Comparison of ENCODE assay signal across 22 mouse cellular contexts in the genomic region with DNA sequence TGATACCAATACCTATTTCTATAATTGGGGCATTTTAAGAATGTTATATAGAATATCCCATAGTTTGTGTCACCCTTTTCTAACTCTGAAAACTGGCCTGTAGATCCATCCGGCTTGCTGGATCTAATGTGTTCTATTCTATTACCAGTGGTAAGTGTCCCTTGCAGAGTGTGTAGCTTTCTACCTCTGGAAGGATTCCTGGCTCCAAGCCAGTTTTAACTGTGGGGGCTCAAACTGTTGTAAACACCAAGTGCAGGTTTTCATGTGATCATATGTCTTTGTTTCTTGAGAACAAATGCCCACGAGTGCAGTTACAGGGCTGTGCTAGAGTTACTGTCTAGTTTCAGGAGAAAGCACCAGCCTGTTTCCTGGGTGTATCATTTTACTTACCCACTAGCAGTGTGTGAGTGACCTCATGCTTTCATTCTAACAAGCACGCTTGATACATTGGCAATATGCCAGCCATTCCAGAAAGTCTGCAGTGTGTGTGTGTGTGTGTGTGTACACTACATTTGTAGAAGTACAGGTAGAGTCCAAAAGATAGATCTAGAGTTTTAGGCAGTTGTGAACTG.
A peak's percentile ranks its signal among the peaks of the same experiment; 100 is the strongest.
DNase-seq lines count a peak whose midpoint lies in the region; ATAC-seq and TF ChIP-seq lines count a peak whose summit lies in the region.
"Had no signal": no experiment of that assay in that cellular context is flagged by ENCODE, and none has a peak within 500 bp of the region (broad histone marks: within the 10 kb centered on the region; RNA-seq: fewer than 3 reads in every experiment).

No protein-coding gene starts in this region.

- no peak for TF ChIP-seq POLR2A in brain, embryonic 14.5 days (IDR thresholded peaks at IDR 0.05; ENCODE audit: borderline replicate concordance, extremely low read depth, insufficient read depth, insufficient read length, poor library complexity, severe bottlenecking)

- no peak overlapping the region; the same call in 1 of the 2 replicates for H3K27ac ChIP-seq in heart, postnatal 0 days (ENCODE audit: low read depth)
- 0 out of 2 replicates have a peak overlapping the region, but pooled peaks have one; percentile 50 for H3K27ac ChIP-seq in limb, embryonic 12.5 days
- no peak overlapping the region for H3K27ac ChIP-seq in limb, embryonic 10.5 days
- H3K27ac ChIP-seq in embryonic facial prominence, embryonic 13.5 days = no peak overlapping the region
- H3K27ac ChIP-seq: gastrocnemius, adult 2 months; layer of hippocampus, adult 2 months; left cerebral cortex, adult 2 months; lung, embryonic 15.5 days; midbrain, embryonic 12.5 days; neural tube, embryonic 15.5 days; stomach, embryonic 15.5 days had no signal

- TF ChIP-seq CTCF in heart, postnatal 0 days (IDR thresholded peaks at IDR 0.05; ENCODE audit: low read depth) = no peak
- no peak for TF ChIP-seq CTCF in brain, embryonic 14.5 days (IDR thresholded peaks at IDR 0.05; ENCODE audit: borderline replicate concordance, extremely low read depth, insufficient read depth, insufficient read length)

- no peak overlapping the region for H3K4me3 ChIP-seq in heart, postnatal 0 days (ENCODE audit: low read depth, low read length)
- no peak overlapping the region for H3K4me3 ChIP-seq in limb, embryonic 12.5 days (replicated peaks)
- no peak overlapping the region for H3K4me3 ChIP-seq in limb, embryonic 10.5 days
- H3K4me3 ChIP-seq in embryonic facial prominence, embryonic 13.5 days = no peak overlapping the region
- H3K4me3 ChIP-seq: erythroblast, embryonic 14.5 days; gastrocnemius, adult 2 months; layer of hippocampus, adult 2 months; left cerebral cortex, adult 2 months; lung, embryonic 15.5 days; midbrain, embryonic 12.5 days; neural tube, embryonic 15.5 days; stomach, embryonic 15.5 days had no signal

- no peaks in the 10 kb centered on the region for H3K9me3 ChIP-seq in heart, postnatal 0 days (replicated peaks; ENCODE audit: control insufficient read depth, low read length)
- H3K9me3 ChIP-seq in limb, embryonic 12.5 days = peaks cover 3% of the 10 kb centered on the region; the same call in 1 of the 2 replicates
- no peaks in the 10 kb centered on the region for H3K9me3 ChIP-seq in limb, embryonic 10.5 days (replicated peaks)
- no peaks in the 10 kb centered on the region for H3K9me3 ChIP-seq in embryonic facial prominence, embryonic 13.5 days
- H3K9me3 ChIP-seq: lung, embryonic 15.5 days; neural tube, embryonic 15.5 days; stomach, embryonic 15.5 days had no signal

- 16% methylated on average over 3 of the region's 3 CpGs for WGBS in heart, postnatal 0 days
- 32% methylated on average over 3 of the region's 3 CpGs for WGBS in limb, embryonic 12.5 days
- WGBS in limb, embryonic 10.5 days = 85% methylated on average over 3 of the region's 3 CpGs
- 31% methylated on average over 3 of the region's 3 CpGs for WGBS in embryonic facial prominence, embryonic 13.5 days

- no peaks in the 10 kb centered on the region for H3K36me3 ChIP-seq in heart, postnatal 0 days (replicated peaks; ENCODE audit: control insufficient read depth, insufficient read depth, low read length)
- no peaks in the 10 kb centered on the region for H3K36me3 ChIP-seq in limb, embryonic 12.5 days
- H3K36me3 ChIP-seq in limb, embryonic 10.5 days = no peaks in the 10 kb centered on the region
- H3K36me3 ChIP-seq in embryonic facial prominence, embryonic 13.5 days = no peaks in the 10 kb centered on the region
- H3K36me3 ChIP-seq: lung, embryonic 15.5 days; midbrain, embryonic 12.5 days; neural tube, embryonic 15.5 days; stomach, embryonic 15.5 days had no signal

- no peaks in the 10 kb centered on the region for H3K27me3 ChIP-seq in heart, postnatal 0 days (ENCODE audit: control insufficient read depth, insufficient read depth, low read length)
- no peaks in the 10 kb centered on the region for H3K27me3 ChIP-seq in limb, embryonic 12.5 days
- H3K27me3 ChIP-seq in limb, embryonic 10.5 days (ENCODE audit: low read depth, poor library complexity, severe bottlenecking) = no peaks in the 10 kb centered on the region
- no peaks in the 10 kb centered on the region for H3K27me3 ChIP-seq in embryonic facial prominence, embryonic 13.5 days
- H3K27me3 ChIP-seq: lung, embryonic 15.5 days; midbrain, embryonic 12.5 days; neural tube, embryonic 15.5 days; stomach, embryonic 15.5 days had no signal

- peaks cover 12% of the 10 kb centered on the region; the same call in 1 of the 2 replicates for H3K4me1 ChIP-seq in heart, postnatal 0 days (ENCODE audit: control insufficient read depth, insufficient read depth)
- peaks cover 11% of the 10 kb centered on the region for H3K4me1 ChIP-seq in limb, embryonic 12.5 days (replicated peaks)
- H3K4me1 ChIP-seq in limb, embryonic 10.5 days = peaks cover 7% of the 10 kb centered on the region
- peaks cover 12% of the 10 kb centered on the region for H3K4me1 ChIP-seq in embryonic facial prominence, embryonic 13.5 days

- no peak overlapping the region for H3K9ac ChIP-seq in heart, postnatal 0 days (replicated peaks; ENCODE audit: low read depth, low read length)
- H3K9ac ChIP-seq in limb, embryonic 12.5 days (replicated peaks) = no peak overlapping the region
- no peak overlapping the region for H3K9ac ChIP-seq in embryonic facial prominence, embryonic 13.5 days
- H3K9ac ChIP-seq: lung, embryonic 15.5 days; midbrain, embryonic 12.5 days; neural tube, embryonic 15.5 days; stomach, embryonic 15.5 days had no signal

- no peak overlapping the region for H3K4me2 ChIP-seq in heart, postnatal 0 days (ENCODE audit: low read depth, low read length)
- H3K4me2 ChIP-seq in limb, embryonic 12.5 days = no peak overlapping the region
- no peak overlapping the region for H3K4me2 ChIP-seq in embryonic facial prominence, embryonic 13.5 days
- H3K4me2 ChIP-seq: lung, embryonic 15.5 days; midbrain, embryonic 12.5 days; neural tube, embryonic 15.5 days; stomach, embryonic 15.5 days had no signal

- peak; percentile 49 for DNase-seq in heart, postnatal 0 days (ENCODE audit: low spot score)
- no peak for DNase-seq in heart, adult 18-20 months
- no peak for DNase-seq in limb, embryonic 10.5 days (ENCODE audit: low spot score)
- DNase-seq in brain, embryonic 14.5 days (ENCODE audit: low read depth) = peak; percentile 40
- DNase-seq in frontal cortex, postnatal 10 days (ENCODE audit: low spot score in 2 of 2) = no peak
- DNase-seq: adrenal gland, adult 8-10 months; cerebellum, adult 18-20 months; gastrocnemius, adult 2 months; liver; right cerebral cortex, adult 18-20 months; thymus, postnatal 14 days had no signal

- peak; percentile 39; the same call in 1 of the 2 replicates for ATAC-seq in heart, postnatal 0 days (ENCODE audit: insufficient read depth, low read depth)
- peak; percentile 63 for ATAC-seq in limb, embryonic 12.5 days (ENCODE audit: insufficient number of reproducible peaks, insufficient read depth, low FRiP score, low TSS enrichment, low read depth)
- peak; percentile 71; the same call in 1 of the 2 replicates for ATAC-seq in embryonic facial prominence, embryonic 13.5 days (ENCODE audit: insufficient number of reproducible peaks, insufficient read depth, low FRiP score, low TSS enrichment, low read depth)
- ATAC-seq: CD4-positive, CD25-positive, alpha-beta regulatory T cell, adult 4 months; forebrain, embryonic 16.5 days had no signal

- TF ChIP-seq EP300 in heart, postnatal 0 days (IDR thresholded peaks at IDR 0.05; ENCODE audit: low read depth) = no peak

Comparison
In these comparisons a context has a peak if more than half of its experiments do, and no peak if none do; other contexts are left out.
1. DNase-seq: peak in heart, postnatal 0 days (single experiment) and brain, embryonic 14.5 days (single experiment); none in heart, adult 18-20 months (0 of 2), limb, embryonic 10.5 days (single experiment) and frontal cortex, postnatal 10 days (0 of 2).
2. Peak in every context shown above with its lines, with median percentiles within 50 percentile points of each other: ATAC-seq.